Mouse (Mus musculus): ENCODE measurements around the gene Fmnl3. TPM values are rescaled to one million over a fixed set of nuclear protein-coding genes. Genes with fewer than 3 reads are reported as not detected.
"Not testable (repeated sequence)": the region's sequence is repeated elsewhere in the genome, so short reads cannot be mapped to it uniquely, and the experiment has no call there.

The Fmnl3 gene
- polyA plus RNA-seq, 1 experiment from 2014 or later, result 9.3 TPM

GRCm38 (mm10) chr15:99399503-99400245, 29.4 kb upstream of the Fmnl3 start:
- H3K4me1 ChIP-seq (replicated peaks), result peaks cover 52% of the 10 kb centered on the region
- no peak overlapping the region for H3K9ac ChIP-seq
- ATAC-seq (ENCODE audit: low read depth), result no peak
- 60% methylated on average over 15 of the region's 15 CpGs for WGBS
- no peaks in the 10 kb centered on the region for H3K27me3 ChIP-seq
- 0 out of 2 replicates have a peak overlapping the region, but pooled peaks have one; percentile 18 for H3K27ac ChIP-seq (replicated peaks)
- no peak overlapping the region for H3K4me3 ChIP-seq
- H3K36me3 ChIP-seq, result peaks cover 28% of the 10 kb centered on the region
- H3K9me3 ChIP-seq, result no peaks in the 10 kb centered on the region
- H3K4me2 ChIP-seq, result no peak overlapping the region

DNA sequence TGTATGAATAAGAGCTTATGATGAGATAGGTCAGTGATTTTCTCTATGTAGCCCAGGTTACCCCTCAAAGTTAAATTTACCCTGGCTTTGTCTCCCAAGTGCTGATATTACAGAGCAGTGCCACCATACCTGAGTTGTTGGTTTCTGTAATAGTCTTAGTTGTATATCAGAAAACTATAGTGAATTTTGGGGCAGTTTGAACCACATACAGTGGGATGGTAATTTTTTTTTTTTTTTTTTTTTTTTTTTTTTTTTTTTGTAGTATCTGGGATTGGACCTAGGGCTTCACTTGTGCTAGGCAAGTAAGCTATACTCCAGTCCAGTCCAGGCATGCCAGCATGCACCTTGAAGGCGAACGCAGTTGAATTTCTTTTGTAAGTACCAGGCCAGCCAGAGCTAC, 27.3 kb upstream of the Fmnl3 start:
- Histone ChIP-seq H3K27ac (replicated peaks) (no peak overlapping the region), H3K9me3 (no peaks in the 10 kb centered on the region), H3K36me3 (peaks cover 8% of the 10 kb centered on the region), H3K27me3 (no peaks in the 10 kb centered on the region), H3K4me3 (no peak overlapping the region), H3K4me2 (no peak overlapping the region), H3K9ac (no peak overlapping the region), H3K4me1 (replicated peaks) (peaks cover 63% of the 10 kb centered on the region)
- 91% methylated on average over 2 of the region's 2 CpGs for WGBS
- no peak for ATAC-seq (ENCODE audit: low read depth)

- Histone ChIP-seq H3K4me1 (replicated peaks) (peaks cover 69% of the 10 kb centered on the region), H3K9me3 (no peaks in the 10 kb centered on the region), H3K4me3 (no peak overlapping the region), H3K27ac (replicated peaks) (no peak overlapping the region), H3K27me3 (no peaks in the 10 kb centered on the region), H3K36me3 (0 out of 2 replicates have a peak, but pooled peaks cover under 1% of the 10 kb centered on the region), H3K9ac (no peak overlapping the region), H3K4me2 (no peak overlapping the region)
- ATAC-seq (ENCODE audit: low read depth), result no peak
- WGBS, result 78% methylated on average over 4 of the region's 4 CpGs
Observed at GRCm38 (mm10) chr15:99396875-99397274, 26.6 kb upstream of the Fmnl3 start.

DNA sequence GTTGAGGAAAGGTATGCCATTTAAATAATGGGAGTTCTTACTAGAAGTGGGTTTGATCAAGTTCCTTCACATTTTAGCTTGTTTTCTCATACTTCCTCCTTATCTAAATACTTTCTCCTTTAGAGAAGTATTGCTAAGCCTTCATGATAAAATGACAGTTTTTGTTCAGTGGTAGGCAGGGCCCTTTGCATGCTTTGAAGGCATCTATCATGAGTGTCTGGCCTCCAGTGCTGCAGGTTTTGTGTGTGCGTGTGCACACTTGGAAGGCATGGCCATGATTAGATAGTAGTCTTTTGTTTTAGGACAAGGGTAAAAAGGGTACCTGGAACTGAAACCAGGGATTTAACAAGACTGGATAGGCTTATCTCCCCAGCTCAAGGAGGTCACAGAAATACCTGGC, 26.2 kb upstream of the Fmnl3 start:
- no peak overlapping the region for H3K4me2 ChIP-seq
- peaks cover 71% of the 10 kb centered on the region for H3K4me1 ChIP-seq (replicated peaks)
- no peak for ATAC-seq (ENCODE audit: low read depth)
- 76% methylated on average over 1 of the region's 1 CpGs for WGBS
- no peaks in the 10 kb centered on the region for H3K9me3 ChIP-seq
- H3K9ac ChIP-seq, result 0 out of 2 replicates have a peak overlapping the region, but pooled peaks have one; percentile 18
- no peaks in the 10 kb centered on the region for H3K36me3 ChIP-seq
- H3K27me3 ChIP-seq, result no peaks in the 10 kb centered on the region
- no peak overlapping the region for H3K4me3 ChIP-seq
- H3K27ac ChIP-seq (replicated peaks), result no peak overlapping the region

DNA sequence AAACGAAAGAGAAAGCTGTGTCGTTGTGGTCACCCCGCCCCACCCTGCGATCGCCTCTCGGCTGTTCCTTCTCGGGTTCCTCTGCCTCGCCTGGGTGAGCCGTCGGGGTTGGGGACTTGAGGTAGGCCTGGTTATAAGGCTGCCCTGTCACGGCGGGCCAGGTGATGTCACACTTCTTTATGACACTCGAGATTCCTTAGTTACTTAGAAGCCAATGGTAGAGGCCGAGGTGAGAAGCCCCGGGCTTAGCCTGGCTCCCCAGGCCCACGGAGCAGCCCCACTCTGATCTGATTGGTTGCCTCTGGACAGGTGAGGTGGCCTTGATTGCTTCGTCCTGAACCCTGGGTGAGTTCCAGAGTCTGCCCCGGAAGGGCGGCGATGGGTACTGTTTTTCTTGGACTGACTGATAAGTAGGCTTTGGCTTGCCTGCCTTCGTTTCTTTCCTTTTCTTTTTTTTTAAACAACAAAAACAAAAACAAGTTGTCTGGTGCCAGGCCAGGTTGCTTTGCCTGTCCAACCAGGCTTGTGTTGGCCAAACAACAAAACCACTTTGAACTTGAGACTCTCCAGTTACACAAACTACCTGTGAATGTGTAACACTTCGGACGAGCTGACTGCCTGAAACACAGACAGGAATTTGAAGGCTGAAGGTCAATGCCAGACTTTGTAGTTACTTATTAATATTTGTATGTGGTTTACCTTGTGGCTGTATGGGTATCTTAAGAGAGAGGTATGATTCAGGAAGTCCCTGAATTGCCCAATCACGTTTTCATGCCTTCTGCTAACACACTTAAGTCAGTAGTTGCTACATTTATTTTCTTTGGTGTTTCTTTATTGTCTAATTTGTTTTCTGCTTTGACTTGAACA, 23.3 kb upstream of the Fmnl3 start:
- H3K27me3 ChIP-seq, result no peaks in the 10 kb centered on the region
- peaks cover 58% of the 10 kb centered on the region for H3K4me1 ChIP-seq (replicated peaks)
- H3K27ac ChIP-seq (replicated peaks), result peak overlapping the region; percentile 94
- H3K36me3 ChIP-seq, result no peaks in the 10 kb centered on the region
- H3K9ac ChIP-seq, result peak overlapping the region; percentile 88
- peak overlapping the region; percentile 77 for H3K4me3 ChIP-seq
- no peaks in the 10 kb centered on the region for H3K9me3 ChIP-seq
- 12% methylated on average over 24 of the region's 24 CpGs for WGBS
- H3K4me2 ChIP-seq, result peak overlapping the region; percentile 100
- peak; percentile 1; the same call in 1 of the 2 replicates for ATAC-seq (ENCODE audit: low read depth)

DNA sequence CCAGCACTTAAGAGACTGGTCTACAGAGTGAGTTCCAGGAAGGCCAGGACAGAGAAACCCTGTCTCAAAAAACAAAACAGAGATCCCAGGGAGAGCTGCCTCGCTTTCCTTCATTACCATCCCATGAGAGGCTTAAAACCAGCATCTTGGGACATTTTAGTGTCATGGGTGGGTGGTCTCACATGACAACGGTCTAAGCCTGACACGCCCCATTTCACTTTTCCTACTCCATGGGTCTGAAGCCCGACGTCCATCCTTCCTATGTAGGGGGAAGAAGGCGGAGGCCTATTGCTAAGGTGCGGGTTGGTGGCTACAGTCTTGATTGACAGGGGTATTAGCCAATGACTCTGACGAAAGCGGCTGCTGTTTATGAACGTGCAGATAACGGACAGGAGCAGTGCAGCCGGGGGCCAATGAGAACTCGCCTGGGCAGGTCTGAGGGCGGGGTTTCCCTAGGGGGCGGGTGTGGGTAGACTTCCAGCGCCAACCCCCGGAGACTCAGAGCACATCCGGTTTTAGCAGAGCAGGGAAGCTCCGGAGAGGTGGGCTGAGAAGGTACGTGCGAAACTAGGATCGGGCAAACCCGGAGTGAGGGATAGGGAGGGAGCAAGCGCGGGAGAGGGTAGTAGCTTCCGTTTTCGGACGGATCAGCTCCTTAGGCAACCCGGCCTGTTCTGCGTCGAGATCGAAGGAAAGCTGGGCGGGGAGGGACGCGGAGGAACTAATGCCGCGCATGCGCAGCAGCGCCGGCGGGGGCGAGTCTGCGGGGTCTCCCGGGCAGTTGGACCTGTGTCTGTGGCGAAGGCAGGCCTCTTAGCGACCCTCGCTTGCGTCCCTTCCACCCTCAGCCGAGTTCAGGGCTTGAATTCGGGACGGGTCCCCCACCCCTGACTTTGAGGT, 22.5 kb upstream of the Fmnl3 start, which contains the start of gene Tmbim6:
Gene Tmbim6, plus strand, starts transcription at position 397 of the 900 bp plus-strand sequence.
- Histone ChIP-seq H3K9ac (peak within 1 kb of the TSS; percentile 88), H3K36me3 (no peaks in the 10 kb centered on the region), H3K4me2 (peak within 1 kb of the TSS; percentile 100), H3K9me3 (no peaks in the 10 kb centered on the region), H3K27ac (replicated peaks) (peak within 1 kb of the TSS; percentile 94), H3K4me3 (peak within 1 kb of the TSS; percentile 77), H3K27me3 (no peaks in the 10 kb centered on the region), H3K4me1 (replicated peaks) (peaks cover 50% of the 10 kb centered on the region)
- under 1% methylated on average over 51 of the region's 51 CpGs for WGBS
- ATAC-seq (ENCODE audit: low read depth), result peak; percentile 100

DNA sequence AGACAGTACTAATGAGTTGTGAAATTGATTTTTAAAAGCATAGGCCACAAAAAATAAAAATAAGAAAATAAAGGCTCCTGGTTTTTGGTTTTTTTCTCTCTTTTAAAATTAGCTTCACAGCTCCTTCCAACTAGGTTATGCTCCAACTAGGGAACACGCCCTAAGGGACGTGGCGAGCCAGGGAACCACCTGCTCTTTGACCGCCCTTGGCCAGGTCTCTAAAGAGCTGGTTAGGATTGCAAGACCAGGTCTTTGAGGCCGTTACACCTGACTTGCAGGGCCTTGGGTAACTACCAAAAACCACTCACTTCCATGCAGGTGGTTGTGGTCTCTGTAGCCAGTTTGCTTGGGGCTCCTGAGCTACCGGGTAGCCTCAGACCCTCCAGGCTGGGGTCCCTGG, 21.7 kb upstream of the Fmnl3 start:
- Histone ChIP-seq H3K4me1 (replicated peaks) (peaks cover 43% of the 10 kb centered on the region), H3K4me2 (peak overlapping the region; percentile 64), H3K36me3 (no peaks in the 10 kb centered on the region), H3K9ac (peak overlapping the region; percentile 60), H3K27me3 (no peaks in the 10 kb centered on the region), H3K9me3 (no peaks in the 10 kb centered on the region), H3K27ac (replicated peaks) (peak overlapping the region; percentile 79), H3K4me3 (peak overlapping the region; percentile 77)
- WGBS, result 87% methylated on average over 6 of the region's 6 CpGs
- no peak for ATAC-seq (ENCODE audit: low read depth)

GRCm38 (mm10) chr15:99390472-99391401, 20.5 kb upstream of the Fmnl3 start:
- Histone ChIP-seq H3K9ac (no peak overlapping the region), H3K27me3 (no peaks in the 10 kb centered on the region), H3K36me3 (no peaks in the 10 kb centered on the region), H3K9me3 (no peaks in the 10 kb centered on the region), H3K27ac (replicated peaks) (no peak overlapping the region), H3K4me2 (no peak overlapping the region), H3K4me1 (replicated peaks) (peaks cover 30% of the 10 kb centered on the region), H3K4me3 (no peak overlapping the region)
- whole genome bisulfite sequencing, result 69% methylated on average over 7 of the region's 7 CpGs
- ATAC-seq (ENCODE audit: low read depth), result no peak

GRCm38 (mm10) chr15:99387976-99388375, 17.7 kb upstream of the Fmnl3 start:
- Histone ChIP-seq H3K9me3 (no peaks in the 10 kb centered on the region), H3K4me1 (replicated peaks) (peaks cover 8% of the 10 kb centered on the region), H3K9ac (no peak overlapping the region), H3K27ac (replicated peaks) (no peak overlapping the region), H3K27me3 (no peaks in the 10 kb centered on the region), H3K4me3 (no peak overlapping the region), H3K4me2 (no peak overlapping the region), H3K36me3 (no peaks in the 10 kb centered on the region)
- ATAC-seq (ENCODE audit: low read depth), result no peak
- 70% methylated on average over 4 of the region's 4 CpGs for WGBS

- no peak for ATAC-seq (ENCODE audit: low read depth)
- no peaks in the 10 kb centered on the region for H3K9me3 ChIP-seq
- H3K27me3 ChIP-seq, result no peaks in the 10 kb centered on the region
- H3K36me3 ChIP-seq, result no peaks in the 10 kb centered on the region
- no peak overlapping the region for H3K9ac ChIP-seq
- no peak overlapping the region for H3K4me3 ChIP-seq
- no peak overlapping the region for H3K4me2 ChIP-seq
- H3K4me1 ChIP-seq (replicated peaks), result peaks cover 2% of the 10 kb centered on the region; the same call in 1 of the 2 replicates
- H3K27ac ChIP-seq (replicated peaks), result no peak overlapping the region
- 79% methylated on average over 3 of the region's 3 CpGs for WGBS
Observed at GRCm38 (mm10) chr15:99386796-99387195, 16.5 kb upstream of the Fmnl3 start.

- not testable (repeated sequence) for ATAC-seq (ENCODE audit: low read depth); H3K4me3 ChIP-seq
Observed at GRCm38 (mm10) chr15:99386110-99386509, 15.8 kb upstream of the Fmnl3 start.

More at GRCm38 (mm10) chr15:99386110-99386509, 15.8 kb upstream of the Fmnl3 start:
- H3K4me2 ChIP-seq; H3K9me3 ChIP-seq; H3K27me3 ChIP-seq; H3K27ac ChIP-seq (replicated peaks); H3K4me1 ChIP-seq (replicated peaks); H3K9ac ChIP-seq; H3K36me3 ChIP-seq: not testable (repeated sequence)
- WGBS, result 71% methylated on average over 3 of the region's 3 CpGs
